Mouse (Mus musculus) stomach, embryonic 14.5 days (tissue): Measurements from ENCODE around the gene F2rl1. TPM values are rescaled to one million over a fixed set of nuclear protein-coding genes. Genes with fewer than 3 reads are reported as not detected.

Source experiments
- ATAC-seq: fragments of 200-750 bp; cut with Nextera tagmentation; 2 replicates; pipeline ENCODE4 v1.8.0; 2017; ENCODE audit warnings: low read depth, moderate TSS enrichment; ENCODE audit not compliant: insufficient number of reproducible peaks, insufficient read depth, low FRiP score
- H3K27ac ChIP-seq: fragments of 300-500 bp; sonication (generic); 2 replicates; pipeline ENCODE4 v1.5.1; 2014; ENCODE audit warnings: mild to moderate bottlenecking, low read length, moderate library complexity, mixed read lengths
- H3K27me3 ChIP-seq: fragments of 300-500 bp; sonication (generic); 2 replicates; pipeline ENCODE4 v1.6.1; 2014; ENCODE audit warnings: low read length, control low read depth, mixed read lengths; ENCODE audit not compliant: control insufficient read depth, insufficient read depth
- H3K36me3 ChIP-seq: fragments of 300-500 bp; sonication (generic); 2 replicates; pipeline ENCODE4 v1.6.1; 2014; ENCODE audit warnings: mild to moderate bottlenecking, control low read depth, low read length, moderate library complexity, mixed read lengths; ENCODE audit not compliant: control insufficient read depth, insufficient read depth
- H3K4me1 ChIP-seq: fragments of 300-500 bp; sonication (generic); 2 replicates; pipeline ENCODE4 v1.6.1; 2014; ENCODE audit warnings: low read length, control low read depth, mixed read lengths; ENCODE audit not compliant: control insufficient read depth, insufficient read depth
- H3K4me2 ChIP-seq: fragments of 300-500 bp; sonication (generic); replicated peaks from 2 replicates; pipeline ENCODE4 v1.6.1; 2014; ENCODE audit warnings: low read depth, low read length, control low read depth
- H3K4me3 ChIP-seq: fragments of 300-500 bp; sonication (generic); 2 replicates; pipeline ENCODE4 v1.5.1; 2014; ENCODE audit warnings: low read depth, low read length, control low read depth
- H3K9ac ChIP-seq: fragments of 300-500 bp; sonication (generic); replicated peaks from 2 replicates; pipeline ENCODE4 v1.6.1; 2014; ENCODE audit warnings: low read depth, mild to moderate bottlenecking, control low read depth, low read length, moderate library complexity, mixed read lengths
- H3K9me3 ChIP-seq: fragments of 300-500 bp; sonication (generic); 2 replicates; pipeline ENCODE4 v1.6.1; 2016; ENCODE audit warnings: low read depth, low read length, control low read depth; ENCODE audit not compliant: control insufficient read depth
- WGBS: fragments of 180-500 bp; shearing (Covaris S2); extraction: QIAGEN DNeasy Blood & Tissue Kit; methylation state at CpG from one replicate; pipeline ENCODE4 v1.1.7; 2014; 5-methylcytosine and 5-hydroxymethylcytosine counted together
- polyA plus RNA-seq: library from polyadenylated mRNA; unstranded; fragments of >200 nt; fragmentation: Nextera tagmentation; extraction: Ambion mirVana; gene quantifications from 2 replicates; pipeline ENCODE4 v1.2.1, GENCODE M21; 2014

F2rl1 gene
- polyA plus RNA-seq, 1 experiment from 2014 or later, result 11.4 TPM

DNA sequence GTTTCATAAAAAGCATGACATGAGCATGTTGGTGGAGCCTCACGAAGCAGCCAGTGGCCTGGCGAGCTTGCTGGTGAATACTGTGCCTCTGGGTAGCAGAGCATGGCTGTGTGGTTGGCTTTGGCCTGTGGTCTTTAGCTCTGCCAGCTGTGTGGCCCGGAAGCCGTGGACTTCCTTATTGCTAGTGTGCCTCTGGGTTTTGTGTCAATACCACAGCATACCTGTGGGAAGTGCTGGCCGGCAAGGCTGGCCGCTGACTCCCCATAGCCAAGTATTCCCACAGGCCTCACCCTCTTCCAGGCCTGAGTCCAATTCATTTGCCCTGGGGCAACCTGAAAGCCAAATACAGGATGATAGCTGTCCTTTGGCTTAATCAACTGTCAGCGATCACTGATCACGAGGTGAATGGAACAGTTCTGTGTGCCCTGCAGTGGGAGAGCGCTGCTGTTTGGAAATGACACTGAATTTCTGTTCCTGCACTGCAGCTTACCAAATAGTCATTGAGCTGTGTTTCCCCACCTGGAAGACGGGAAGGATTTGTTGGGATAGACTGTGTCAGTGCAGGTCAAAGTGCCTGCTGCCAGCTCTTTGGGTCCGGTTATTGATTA is 29.0 kb upstream of the F2rl1 start:
- no peak for ATAC-seq
- H3K27ac ChIP-seq, result no peak overlapping the region
- H3K9me3 ChIP-seq, result no peaks in the 10 kb centered on the region
- WGBS, result 76% methylated on average over 11 of the region's 11 CpGs
- H3K27me3 ChIP-seq, result no peaks in the 10 kb centered on the region
- H3K4me3 ChIP-seq, result no peak overlapping the region
- H3K4me1 ChIP-seq, result no peaks in the 10 kb centered on the region
- H3K4me2 ChIP-seq, result no peak overlapping the region
- no peak overlapping the region for H3K9ac ChIP-seq
- H3K36me3 ChIP-seq, result no peaks in the 10 kb centered on the region

- no peaks in the 10 kb centered on the region for H3K9me3 ChIP-seq
- 68% methylated on average over 2 of the region's 2 CpGs for WGBS
- H3K4me3 ChIP-seq, result no peak overlapping the region
These were observed 25.8 kb upstream of the F2rl1 start for GRCm38 (mm10) chr13:95550636-95551370.

DNA sequence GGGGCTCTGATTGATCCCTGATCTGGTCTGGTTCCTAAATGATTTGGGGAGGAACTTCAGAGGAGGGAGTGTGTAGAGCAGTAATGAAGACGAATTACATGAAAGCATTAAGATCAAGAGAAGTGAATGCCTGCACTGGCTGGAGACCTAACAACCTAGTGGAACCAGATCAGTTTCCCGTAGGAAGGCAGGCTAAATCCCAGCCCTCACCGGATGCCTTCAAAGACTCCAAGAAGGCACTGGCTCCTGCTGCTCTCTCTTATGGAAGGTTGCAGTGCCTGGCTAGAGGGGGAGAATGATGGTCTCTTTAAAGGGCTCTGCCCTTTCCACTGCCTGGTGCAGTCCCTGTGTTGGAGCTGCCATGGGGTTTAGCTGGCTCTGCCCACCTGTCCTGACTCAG is 24.4 kb upstream of the F2rl1 start:
- H3K36me3 ChIP-seq, result no peaks in the 10 kb centered on the region
- no peak overlapping the region for H3K9ac ChIP-seq
- WGBS, result 13% methylated on average over 3 of the region's 3 CpGs
- no peaks in the 10 kb centered on the region for H3K9me3 ChIP-seq
- no peak for ATAC-seq
- H3K27me3 ChIP-seq, result no peaks in the 10 kb centered on the region
- no peak overlapping the region for H3K4me3 ChIP-seq
- H3K4me1 ChIP-seq, result peaks cover 23% of the 10 kb centered on the region
- H3K4me2 ChIP-seq, result no peak overlapping the region; the same call in 1 of the 2 replicates
- peak overlapping the region; percentile 82; the same call in 1 of the 2 replicates for H3K27ac ChIP-seq

More at GRCm38 (mm10) chr13:95550636-95551370, 25.8 kb upstream of the F2rl1 start:
- H3K4me2 ChIP-seq, result no peak overlapping the region
- ATAC-seq, result no peak
- no peaks in the 10 kb centered on the region for H3K36me3 ChIP-seq
- peaks cover 19% of the 10 kb centered on the region for H3K4me1 ChIP-seq
- H3K27me3 ChIP-seq, result no peaks in the 10 kb centered on the region
- no peak overlapping the region for H3K27ac ChIP-seq
- no peak overlapping the region for H3K9ac ChIP-seq

- peak; percentile 34; the same call in 1 of the 2 replicates for ATAC-seq
- Histone ChIP-seq H3K9ac (no peak overlapping the region), H3K9me3 (no peaks in the 10 kb centered on the region), H3K4me3 (peak overlapping the region; percentile 21; the same call in 1 of the 2 replicates), H3K27ac (peak overlapping the region; percentile 82), H3K4me2 (peak overlapping the region; percentile 30), H3K36me3 (no peaks in the 10 kb centered on the region), H3K4me1 (peaks cover 23% of the 10 kb centered on the region), H3K27me3 (no peaks in the 10 kb centered on the region)
- 9% methylated on average over 6 of the region's 6 CpGs for WGBS
These were observed 23.8 kb upstream of the F2rl1 start for GRCm38 (mm10) chr13:95548856-95549255.

GRCm38 (mm10) chr13:95548291-95548789 is 23.3 kb upstream of the F2rl1 start:
- Histone ChIP-seq H3K4me1 (peaks cover 23% of the 10 kb centered on the region), H3K27me3 (no peaks in the 10 kb centered on the region), H3K27ac (peak overlapping the region; percentile 82), H3K9me3 (no peaks in the 10 kb centered on the region), H3K9ac (no peak overlapping the region), H3K4me2 (peak overlapping the region; percentile 30), H3K36me3 (no peaks in the 10 kb centered on the region), H3K4me3 (peak overlapping the region; percentile 21; the same call in 1 of the 2 replicates)
- 13% methylated on average over 20 of the region's 20 CpGs for WGBS
- peak; percentile 39; the same call in 1 of the 2 replicates for ATAC-seq

DNA sequence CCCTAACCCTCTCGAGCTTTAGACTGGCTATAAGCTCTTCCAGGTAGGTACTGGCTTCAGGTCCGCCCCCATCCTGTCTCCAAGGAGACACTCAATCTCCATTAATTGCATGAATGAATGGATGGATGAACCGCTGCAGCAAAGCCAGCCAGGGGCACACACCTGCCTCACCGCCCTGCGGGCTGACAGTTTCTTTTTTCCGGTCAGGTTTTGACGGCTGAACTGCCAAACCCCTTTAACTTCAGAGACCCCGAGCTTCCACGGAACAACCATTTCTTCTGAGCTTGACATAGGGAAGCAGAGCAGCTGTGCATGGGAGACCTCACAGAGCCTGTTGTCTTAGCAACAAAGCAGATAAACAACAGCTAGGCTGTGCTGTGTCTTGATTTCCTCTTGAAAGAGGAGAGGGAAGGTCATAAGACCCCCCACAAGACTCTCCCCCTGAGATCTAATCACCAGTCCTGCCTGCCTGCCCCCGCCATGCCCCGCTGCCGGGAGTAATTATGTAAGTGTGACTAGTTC is 22.1 kb upstream of the F2rl1 start:
- no peaks in the 10 kb centered on the region for H3K36me3 ChIP-seq
- H3K9me3 ChIP-seq, result no peaks in the 10 kb centered on the region
- H3K4me2 ChIP-seq, result no peak overlapping the region
- no peaks in the 10 kb centered on the region for H3K27me3 ChIP-seq
- no peak for ATAC-seq
- peaks cover 23% of the 10 kb centered on the region for H3K4me1 ChIP-seq
- H3K27ac ChIP-seq, result no peak overlapping the region; the same call in 1 of the 2 replicates
- WGBS, result 33% methylated on average over 12 of the region's 12 CpGs
- no peak overlapping the region for H3K4me3 ChIP-seq
- no peak overlapping the region for H3K9ac ChIP-seq

GRCm38 (mm10) chr13:95546251-95546650 is 21.2 kb upstream of the F2rl1 start:
- H3K4me2 ChIP-seq, result no peak overlapping the region
- H3K27me3 ChIP-seq, result no peaks in the 10 kb centered on the region
- 36% methylated on average over 6 of the region's 6 CpGs for WGBS
- ATAC-seq, result no peak
- no peak overlapping the region for H3K4me3 ChIP-seq
- H3K9me3 ChIP-seq, result no peaks in the 10 kb centered on the region
- H3K27ac ChIP-seq, result peak overlapping the region; percentile 21; the same call in 1 of the 2 replicates
- H3K9ac ChIP-seq, result no peak overlapping the region
- H3K36me3 ChIP-seq, result no peaks in the 10 kb centered on the region
- peaks cover 23% of the 10 kb centered on the region for H3K4me1 ChIP-seq

DNA sequence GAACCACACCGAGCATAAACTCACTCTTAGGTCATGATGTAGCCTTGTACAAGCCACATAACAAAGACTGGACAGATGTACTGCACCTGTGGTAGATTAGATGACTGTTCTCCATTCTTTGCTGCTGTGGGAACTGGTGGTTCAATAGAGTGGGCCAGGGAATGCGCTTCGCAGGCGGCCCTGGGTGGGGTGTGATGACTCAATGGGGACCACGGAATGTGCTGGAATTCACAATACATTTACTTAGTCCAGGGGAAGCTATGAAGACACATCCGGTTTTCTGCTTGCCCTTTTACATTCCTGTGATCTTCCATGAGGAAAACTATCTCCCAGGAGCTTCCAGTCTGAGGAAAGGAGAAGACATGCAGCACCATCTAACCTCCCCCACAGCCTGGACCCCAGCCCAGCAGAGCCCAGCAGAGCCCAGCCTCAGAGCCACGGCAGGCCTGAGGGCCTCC is 20.7 kb upstream of the F2rl1 start:
- no peaks in the 10 kb centered on the region for H3K27me3 ChIP-seq
- H3K27ac ChIP-seq, result peak overlapping the region; percentile 55; the same call in 1 of the 2 replicates
- no peak overlapping the region for H3K4me3 ChIP-seq
- no peak for ATAC-seq
- H3K4me1 ChIP-seq, result peaks cover 23% of the 10 kb centered on the region
- no peaks in the 10 kb centered on the region for H3K36me3 ChIP-seq
- no peak overlapping the region for H3K9ac ChIP-seq
- H3K9me3 ChIP-seq, result no peaks in the 10 kb centered on the region
- WGBS, result 54% methylated on average over 7 of the region's 7 CpGs
- no peak overlapping the region for H3K4me2 ChIP-seq
